Mouse (Mus musculus): ENCODE results near the gene Gtf3c1. TPM values are rescaled to one million over a fixed set of nuclear protein-coding genes. Genes with fewer than 3 reads are reported as not detected.

The Gtf3c1 gene
- polyA plus RNA-seq, 1 experiment from 2014 or later = 36.2 TPM

DNA sequence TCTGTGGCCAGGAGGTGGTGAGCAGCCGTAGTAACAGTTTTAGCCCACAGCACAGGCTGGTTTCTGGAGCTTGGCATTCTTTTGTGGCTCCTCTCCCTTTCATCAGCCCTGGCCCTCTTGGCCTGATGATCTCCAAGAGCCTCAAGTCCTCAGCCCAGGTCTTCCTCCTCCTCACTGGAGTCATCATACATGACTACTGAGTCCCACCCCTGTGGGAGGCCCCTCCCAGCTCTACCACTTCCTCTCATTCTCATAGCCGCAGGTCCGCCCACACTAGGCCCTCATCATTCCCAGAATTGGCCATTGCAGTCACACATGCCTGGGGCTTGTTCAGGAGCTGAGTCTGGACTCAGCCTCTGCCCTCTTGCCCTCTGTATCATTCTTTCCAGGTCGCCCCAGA lies 113.7 kb downstream of the Gtf3c1 start:
- H3K9me3 ChIP-seq = no peaks in the 10 kb centered on the region
- H3K27me3 ChIP-seq (ENCODE audit: insufficient read depth, poor library complexity, severe bottlenecking) = no peaks in the 10 kb centered on the region
- 86% methylated on average over 4 of the region's 4 CpGs for whole genome bisulfite sequencing
- H3K36me3 ChIP-seq = no peaks in the 10 kb centered on the region
- H3K4me1 ChIP-seq = no peaks in the 10 kb centered on the region
- H3K27ac ChIP-seq = no peak overlapping the region
- H3K4me3 ChIP-seq = no peak overlapping the region
- DNase-seq (ENCODE audit: low spot score) = no peak

Other genes starting within 250 kb of the Gtf3c1 start
- 122 and 123 TPM in 2 replicates for gene Nsmce1, start 216.2 kb downstream of the Gtf3c1 start, polyA plus RNA-seq (2016; fragmentation: Nextera tagmentation; extraction: Ambion mirVana)
- gene Il4ra, start 155.7 kb downstream of the Gtf3c1 start, polyA plus RNA-seq (2016; fragmentation: Nextera tagmentation; extraction: Ambion mirVana) = 2.2 and 3.4 TPM in 2 replicates
- gene Il21r, start 104.4 kb downstream of the Gtf3c1 start, polyA plus RNA-seq (2016; fragmentation: Nextera tagmentation; extraction: Ambion mirVana) = 0.07 and 0.11 TPM in 2 replicates
- gene D430042O09Rik, start 108 bp upstream of the Gtf3c1 start, polyA plus RNA-seq (2016; fragmentation: Nextera tagmentation; extraction: Ambion mirVana) = 9.2 and 11.1 TPM in 2 replicates